Mouse (Mus musculus) megakaryocyte, embryonic 14.5 days (primary cell): ENCODE measurements around the gene Slc5a2.

Experiments
- FLI1 ChIP-seq: IDR thresholded peaks from 2 replicates; pipeline ENCODE4 v1.6.1; 2012; ENCODE audit warnings: low read length, inconsistent platforms, mixed read lengths
- GATA1 ChIP-seq: IDR thresholded peaks from 3 replicates; pipeline ENCODE4 v1.6.1; 2012; ENCODE audit warnings: mixed read lengths, low read length, inconsistent platforms, borderline replicate concordance

- TF ChIP-seq GATA1 (no peak), FLI1 (no peak)
Measured at GRCm38 (mm10) chr7:128245547-128245946, 19.9 kb upstream of the Slc5a2 start.
